In the genomic region with DNA sequence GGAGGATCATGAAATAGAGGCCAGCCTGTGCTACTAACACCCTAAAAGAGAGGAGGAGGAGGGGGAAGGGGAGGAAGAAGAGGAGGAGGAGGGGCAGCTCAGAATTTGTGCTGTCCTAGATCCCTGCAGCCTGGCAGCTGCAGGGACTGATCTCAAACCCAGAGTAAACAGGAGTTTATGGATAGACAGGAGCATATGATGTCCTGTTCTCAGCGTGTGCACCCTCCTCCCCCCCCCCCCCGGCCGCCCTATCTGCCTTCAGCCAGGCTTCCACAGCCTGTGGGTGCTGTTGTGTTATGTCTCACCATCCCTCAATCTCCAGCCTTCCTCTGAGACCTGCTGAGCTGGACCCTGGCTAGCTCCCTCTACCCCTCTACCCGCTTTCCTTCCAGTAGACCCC, we compare ENCODE assay signal across 8 mouse cellular contexts. TPM values are rescaled to one million over a fixed set of nuclear protein-coding genes. Genes with fewer than 3 reads are reported as not detected.
DNase-seq lines count a peak whose midpoint lies in the region; ATAC-seq and TF ChIP-seq lines count a peak whose summit lies in the region.

Gene Bak1, minus strand, starts transcription at position 101 of the 400 bp plus-strand sequence.

- TF ChIP-seq CTCF in spleen, adult 2 months (IDR thresholded peaks at IDR 0.05; ENCODE audit: extremely low read depth, insufficient read depth, insufficient read length, insufficient replicate concordance): no peak

- H3K4me2 ChIP-seq in limb, embryonic 15.5 days: peak within 1 kb of the TSS; percentile 82
- peak within 1 kb of the TSS; percentile 83 for H3K4me2 ChIP-seq in stomach, embryonic 15.5 days

- peak within 1 kb of the TSS; percentile 79 for H3K27ac ChIP-seq in spleen, adult 2 months (ENCODE audit: insufficient read depth, low read length)
- H3K27ac ChIP-seq in limb, embryonic 15.5 days: peak within 1 kb of the TSS; percentile 81
- H3K27ac ChIP-seq in stomach, embryonic 15.5 days: peak within 1 kb of the TSS; percentile 65

- no peaks in the 10 kb centered on the region for H3K9me3 ChIP-seq in limb, embryonic 15.5 days
- no peaks in the 10 kb centered on the region for H3K9me3 ChIP-seq in stomach, embryonic 15.5 days

- peak within 1 kb of the TSS; percentile 86 for H3K9ac ChIP-seq in limb, embryonic 15.5 days
- H3K9ac ChIP-seq in stomach, embryonic 15.5 days: peak within 1 kb of the TSS; percentile 70

- H3K36me3 ChIP-seq in spleen, adult 2 months (ENCODE audit: control insufficient read depth, insufficient read depth, low read length): peaks cover 5% of the 10 kb centered on the region
- H3K36me3 ChIP-seq in limb, embryonic 15.5 days: peaks cover 25% of the 10 kb centered on the region
- H3K36me3 ChIP-seq in stomach, embryonic 15.5 days: peaks cover 7% of the 10 kb centered on the region; the same call in 1 of the 2 replicates

- H3K4me1 ChIP-seq in spleen, adult 2 months (ENCODE audit: control insufficient read depth, insufficient read depth, insufficient read length): peaks cover 18% of the 10 kb centered on the region; the same call in 1 of the 2 replicates
- H3K4me1 ChIP-seq in limb, embryonic 15.5 days: peaks cover 23% of the 10 kb centered on the region
- H3K4me1 ChIP-seq in stomach, embryonic 15.5 days: peaks cover 22% of the 10 kb centered on the region

- intact Hi-C loops in heart, postnatal 36 days (cut with DNase I): loop anchor here (5.0 kb wide), 2 partner anchors 97 to 112 kb away; partner anchors contain the start of genes Kifc5b and Phf1

- no peak for DNase-seq in spleen, adult 2 months (ENCODE audit: low read depth in 1 of 2, low spot score in 2 of 2)
- no peak for DNase-seq in spleen, adult 18-20 months
- DNase-seq in heart, postnatal 36 days: no peak
- DNase-seq in right cerebral cortex, postnatal 4 days: no peak
- no peak for DNase-seq in frontal cortex, postnatal 10 days (ENCODE audit: low spot score in 2 of 2)

- TF ChIP-seq POLR2A in spleen, adult 2 months (IDR thresholded peaks at IDR 0.05; ENCODE audit: low read depth, low read length): no peak

- no peaks in the 10 kb centered on the region for H3K27me3 ChIP-seq in spleen, adult 2 months (ENCODE audit: control insufficient read depth, insufficient read depth, low read length)
- H3K27me3 ChIP-seq in limb, embryonic 15.5 days: no peaks in the 10 kb centered on the region
- H3K27me3 ChIP-seq in stomach, embryonic 15.5 days (replicated peaks): no peaks in the 10 kb centered on the region

- H3K4me3 ChIP-seq in spleen, adult 2 months (ENCODE audit: extremely low read depth, insufficient read depth, insufficient read length): peak within 1 kb of the TSS; percentile 80
- H3K4me3 ChIP-seq in limb, embryonic 15.5 days: peak within 1 kb of the TSS; percentile 68
- H3K4me3 ChIP-seq in stomach, embryonic 15.5 days (replicated peaks): peak within 1 kb of the TSS; percentile 59

- peak; percentile 7; the same call in 1 of the 2 replicates for ATAC-seq in erythroid progenitor cell, adult 5-6 weeks (replicated peaks; ENCODE audit: low FRiP score, poor library complexity, severe bottlenecking)
- no peak for ATAC-seq in limb, embryonic 15.5 days (ENCODE audit: insufficient number of reproducible peaks, low FRiP score, low TSS enrichment, low read depth)
- no peak for ATAC-seq in stomach, embryonic 15.5 days (ENCODE audit: insufficient read depth, low FRiP score, low read depth)

- WGBS in spleen, adult 2 months: 74% methylated on average over 3 of the region's 4 CpGs
- 46% methylated on average over 4 of the region's 4 CpGs for WGBS in limb, embryonic 15.5 days
- WGBS in stomach, embryonic 15.5 days: 62% methylated on average over 3 of the region's 4 CpGs

RNA-seq across cellular contexts. Expression of gene Bak1, which starts in this region (rescaled TPM):
- 50.3 and 67.8 TPM in 2 replicates for polyA plus RNA-seq in spleen, adult 2 months (2012; rRNA removed)
- total RNA-seq in erythroid progenitor cell, adult 5-6 weeks (2015; ENCODE audit: low replicate concordance): 32.7 and 36.0 TPM in 2 replicates
- 11.4 and 12.5 TPM in 2 replicates for total RNA-seq in erythroid progenitor cell, adult 5-6 weeks (2017; ENCODE audit: low replicate concordance)
- 10 to 100 TPM; 20.0 to 21.2 TPM for total RNA-seq in heart, postnatal 36 days (2021)
- 4.0 and 5.5 TPM in 2 replicates for polyA plus RNA-seq in limb, embryonic 15.5 days (2015; fragmentation: Nextera tagmentation; extraction: Ambion mirVana)
- 4.6 and 5.7 TPM in 2 replicates for polyA plus RNA-seq in stomach, embryonic 15.5 days (2015; fragmentation: Nextera tagmentation; extraction: Ambion mirVana)
